Mouse (Mus musculus): ENCODE data around the gene Mfsd5. TPM values are rescaled to one million over a fixed set of nuclear protein-coding genes. Genes with fewer than 3 reads are reported as not detected.

Gene Mfsd5
- polyA plus RNA-seq, 1 experiment from 2014 or later = 66.3 TPM

DNA sequence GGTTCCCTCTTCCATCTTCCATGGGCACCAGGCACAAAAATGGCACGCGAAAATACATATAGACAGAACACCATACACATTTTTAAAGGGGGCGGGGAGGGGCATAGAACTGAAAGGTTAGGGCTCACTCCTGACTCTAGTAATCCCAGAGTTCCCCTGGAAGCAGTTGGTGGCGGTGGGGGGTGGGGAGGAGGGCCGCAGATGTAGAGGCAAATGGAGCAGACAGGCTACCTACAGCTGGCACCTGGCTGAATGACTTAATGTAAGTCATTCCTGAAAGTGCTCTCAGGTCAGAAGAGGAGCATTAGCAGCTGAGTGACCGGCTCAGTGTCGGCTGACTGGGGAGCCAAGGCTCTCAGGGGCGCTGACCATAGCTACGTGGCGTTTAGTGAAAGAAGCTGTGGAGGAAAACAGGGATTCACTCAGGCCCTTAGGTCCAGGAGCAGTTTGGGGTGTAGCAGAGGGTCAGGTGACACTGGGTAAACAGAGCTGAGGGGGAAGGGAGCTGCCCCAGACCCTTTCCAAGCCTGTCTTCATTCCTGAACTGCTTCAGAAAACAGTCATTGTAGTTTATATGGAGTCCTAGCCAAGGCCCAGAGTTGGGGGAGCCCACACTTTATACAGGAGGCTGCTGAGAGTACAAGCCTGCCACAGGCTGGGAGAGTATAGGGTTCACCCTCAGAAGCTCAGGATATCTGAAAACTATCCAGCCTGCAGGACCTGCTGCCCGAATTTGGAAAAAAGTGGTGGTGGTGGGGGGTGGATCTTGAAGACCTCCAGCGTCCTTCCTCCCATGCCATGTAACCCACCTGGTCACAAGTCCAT, 36.6 kb upstream of the Mfsd5 start:
- peak overlapping the region; percentile 77; the same call in 1 of the 2 replicates for H3K27ac ChIP-seq
- H3K4me2 ChIP-seq = peak overlapping the region; percentile 92
- H3K36me3 ChIP-seq = peaks cover 8% of the 10 kb centered on the region; the same call in 1 of the 2 replicates
- no peaks in the 10 kb centered on the region for H3K9me3 ChIP-seq
- H3K9ac ChIP-seq = no peak overlapping the region
- no peak for ATAC-seq (ENCODE audit: insufficient read depth, low FRiP score, low read depth)
- no peaks in the 10 kb centered on the region for H3K27me3 ChIP-seq (replicated peaks)
- H3K4me1 ChIP-seq = peaks cover 36% of the 10 kb centered on the region
- no peak overlapping the region for H3K4me3 ChIP-seq (replicated peaks)
- WGBS = 45% methylated on average over 12 of the region's 12 CpGs

DNA sequence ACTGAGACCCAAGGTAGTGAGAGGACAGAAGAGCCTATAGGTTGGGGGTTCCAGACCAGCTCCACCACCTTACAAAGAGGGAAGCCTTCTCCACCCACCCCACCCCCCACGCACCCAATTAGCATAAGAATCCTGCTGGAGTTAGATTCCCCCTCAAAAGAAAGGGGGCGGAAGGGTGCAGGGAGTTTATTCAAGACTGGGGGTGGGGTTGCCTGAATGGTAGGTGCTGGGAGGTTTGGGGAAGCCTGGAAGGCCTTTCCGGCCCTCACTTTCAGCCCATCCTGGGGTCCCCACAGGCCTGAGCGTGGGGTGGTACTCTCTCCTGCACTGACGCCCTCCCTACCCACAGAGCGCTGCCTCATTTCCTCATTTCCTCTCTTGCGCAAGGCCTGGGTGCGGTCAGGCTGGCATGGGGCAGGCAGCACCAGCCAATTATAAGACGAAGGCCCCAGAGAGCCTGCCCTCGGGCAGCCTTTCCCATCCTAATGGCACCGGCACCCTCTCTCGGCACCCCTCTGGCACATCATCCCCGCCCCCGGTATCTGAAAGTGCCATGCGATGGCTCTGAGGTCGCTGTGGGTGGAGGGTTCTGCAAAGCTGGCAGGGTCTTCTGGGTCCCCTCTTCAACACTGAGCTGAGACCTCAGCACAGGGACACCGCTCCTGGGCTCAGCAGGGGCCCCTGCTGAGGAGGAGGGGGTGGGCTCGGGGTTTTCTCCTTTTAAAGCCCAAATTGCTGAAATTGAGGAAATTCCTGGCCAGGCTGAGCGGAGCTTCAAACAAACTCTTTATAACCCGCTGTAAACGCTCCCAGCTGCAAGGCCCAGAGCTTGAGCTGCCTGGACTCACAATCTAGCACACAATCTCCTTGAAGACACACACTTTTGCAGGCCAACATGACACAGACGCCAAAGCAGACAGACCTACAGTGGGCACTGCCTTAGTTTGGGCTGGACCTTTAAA, 35.7 kb upstream of the Mfsd5 start:
- Histone ChIP-seq H3K9ac (peak overlapping the region; percentile 4; the same call in 1 of the 2 replicates), H3K27ac (peak overlapping the region; percentile 77), H3K27me3 (replicated peaks) (no peaks in the 10 kb centered on the region), H3K4me2 (peak overlapping the region; percentile 92), H3K36me3 (peaks cover 7% of the 10 kb centered on the region; the same call in 1 of the 2 replicates), H3K9me3 (no peaks in the 10 kb centered on the region), H3K4me1 (peaks cover 38% of the 10 kb centered on the region), H3K4me3 (replicated peaks) (peak overlapping the region; percentile 64)
- WGBS = 25% methylated on average over 22 of the region's 22 CpGs
- no peak for ATAC-seq (ENCODE audit: insufficient read depth, low FRiP score, low read depth)

DNA sequence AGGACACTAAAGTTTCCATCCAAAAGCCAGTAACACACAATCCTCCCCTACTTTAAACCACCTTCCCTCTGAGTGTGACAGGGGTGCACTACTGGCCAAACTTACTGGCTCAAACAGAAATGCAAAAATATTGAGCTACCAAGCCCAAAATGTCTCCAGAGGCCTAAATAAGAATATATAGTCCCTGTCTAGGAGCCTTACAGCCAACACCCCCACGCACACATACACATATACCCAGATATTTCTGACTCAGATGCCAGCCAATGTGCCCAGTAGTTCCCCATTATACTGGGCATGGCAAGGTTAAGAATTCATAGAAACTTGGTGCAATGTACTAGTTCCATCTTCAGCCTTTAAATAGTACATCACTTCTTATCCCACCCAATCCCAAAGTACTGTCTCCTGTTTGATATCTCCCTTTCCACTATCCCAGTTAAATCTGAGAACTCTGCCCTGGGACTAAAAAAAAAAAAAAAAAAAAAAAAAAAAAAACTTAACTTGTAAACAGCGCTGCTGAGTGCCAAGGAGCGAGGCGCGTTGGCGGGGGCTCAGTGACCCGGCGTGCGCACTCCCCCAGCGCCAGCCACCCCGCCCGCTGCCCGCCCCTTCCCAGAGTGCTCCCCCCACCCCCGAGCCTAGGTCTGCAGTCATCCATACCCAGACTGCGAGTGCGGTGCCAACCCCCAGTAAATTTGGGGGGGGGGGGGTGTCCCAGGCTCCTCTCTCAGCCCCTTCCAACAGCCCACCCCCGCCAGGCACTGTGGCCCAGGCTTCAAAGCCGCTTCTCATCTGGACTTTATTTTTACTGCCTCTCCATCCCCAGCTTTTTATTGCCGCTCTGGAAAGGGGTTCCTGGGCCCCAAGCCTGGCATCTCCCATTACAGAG, 34.7 kb upstream of the Mfsd5 start:
- no peak for ATAC-seq (ENCODE audit: insufficient read depth, low FRiP score, low read depth)
- Histone ChIP-seq H3K9ac (peak overlapping the region; percentile 65; the same call in 1 of the 2 replicates), H3K27ac (peak overlapping the region; percentile 77), H3K9me3 (no peaks in the 10 kb centered on the region), H3K36me3 (0 out of 2 replicates have a peak, but pooled peaks cover 3% of the 10 kb centered on the region), H3K4me2 (peak overlapping the region; percentile 92), H3K4me1 (peaks cover 45% of the 10 kb centered on the region), H3K4me3 (replicated peaks) (peak overlapping the region; percentile 64), H3K27me3 (replicated peaks) (no peaks in the 10 kb centered on the region)
- WGBS = 16% methylated on average over 19 of the region's 19 CpGs

DNA sequence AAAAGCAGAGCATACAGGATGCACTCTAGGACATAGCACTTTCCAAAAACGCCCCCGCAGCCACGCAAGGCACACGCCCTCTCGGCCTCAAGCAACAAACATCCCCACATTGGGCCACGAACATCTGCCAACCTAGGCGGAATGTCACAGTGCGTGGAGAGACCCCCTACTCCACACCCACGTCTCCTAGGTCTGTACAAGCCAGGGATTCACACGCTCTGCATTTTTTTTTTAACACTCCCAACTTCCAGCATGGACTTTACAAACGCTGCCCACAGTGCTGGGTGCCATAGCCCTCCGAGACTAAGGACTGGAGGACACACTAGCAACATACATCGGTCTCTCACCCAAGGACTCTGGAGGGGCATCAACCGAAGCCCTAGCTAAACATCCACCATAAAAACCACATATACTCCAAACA, 33.8 kb upstream of the Mfsd5 start:
- Histone ChIP-seq H3K36me3 (0 out of 2 replicates have a peak, but pooled peaks cover 3% of the 10 kb centered on the region), H3K9me3 (no peaks in the 10 kb centered on the region), H3K27me3 (replicated peaks) (no peaks in the 10 kb centered on the region), H3K27ac (peak overlapping the region; percentile 100), H3K9ac (peak overlapping the region; percentile 65), H3K4me2 (peak overlapping the region; percentile 92), H3K4me1 (peaks cover 54% of the 10 kb centered on the region), H3K4me3 (replicated peaks) (peak overlapping the region; percentile 64)
- no peak for ATAC-seq (ENCODE audit: insufficient read depth, low FRiP score, low read depth)
- 4% methylated on average over 14 of the region's 14 CpGs for WGBS

DNA sequence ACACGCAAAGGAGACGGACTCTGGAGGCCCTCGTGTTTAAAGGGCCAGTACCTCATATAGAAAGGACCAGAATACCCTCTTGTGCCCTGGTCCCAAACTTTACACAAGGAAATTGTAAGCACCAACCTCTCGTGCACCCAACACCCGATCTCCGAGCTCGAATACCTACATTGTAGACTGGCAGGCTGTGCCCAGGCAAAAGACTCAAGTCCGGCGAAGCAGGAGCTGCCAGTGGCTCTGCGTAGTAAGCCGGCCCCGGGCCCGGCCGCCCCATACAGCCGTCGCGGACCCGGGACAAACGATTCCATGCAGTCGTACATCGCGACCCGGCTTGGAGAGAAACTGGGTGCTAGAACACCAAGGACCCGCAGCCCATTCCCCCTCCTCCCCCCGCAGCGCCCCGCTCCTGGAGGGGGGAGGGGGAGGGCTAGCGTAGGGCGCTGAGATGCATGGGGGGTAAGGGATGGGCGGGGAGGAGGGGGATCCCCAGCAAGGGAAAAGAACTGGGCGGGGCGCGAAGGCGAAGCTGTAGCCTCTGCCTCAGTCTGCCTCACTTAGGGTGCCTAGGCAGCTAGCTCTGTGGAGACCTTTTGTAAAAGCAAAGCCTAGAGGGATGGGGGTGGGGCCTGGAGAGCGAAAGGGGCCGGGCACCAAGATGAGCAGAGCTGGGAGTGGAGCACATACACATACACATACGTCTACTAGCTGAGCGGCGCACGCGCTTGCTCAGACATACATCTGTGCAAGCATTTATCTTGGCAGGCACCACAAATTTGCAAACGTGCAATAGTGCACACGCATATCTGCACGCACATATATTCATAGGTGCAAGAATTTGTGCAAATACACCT, 33.1 kb upstream of the Mfsd5 start:
- Histone ChIP-seq H3K27me3 (replicated peaks) (no peaks in the 10 kb centered on the region), H3K27ac (peak overlapping the region; percentile 100), H3K4me3 (replicated peaks) (peak overlapping the region; percentile 64), H3K4me2 (peak overlapping the region; percentile 92), H3K9ac (peak overlapping the region; percentile 65), H3K4me1 (peaks cover 57% of the 10 kb centered on the region), H3K36me3 (0 out of 2 replicates have a peak, but pooled peaks cover 3% of the 10 kb centered on the region), H3K9me3 (no peaks in the 10 kb centered on the region)
- under 1% methylated on average over 41 of the region's 44 CpGs for WGBS
- peak; percentile 56 for ATAC-seq (ENCODE audit: insufficient read depth, low FRiP score, low read depth)

DNA sequence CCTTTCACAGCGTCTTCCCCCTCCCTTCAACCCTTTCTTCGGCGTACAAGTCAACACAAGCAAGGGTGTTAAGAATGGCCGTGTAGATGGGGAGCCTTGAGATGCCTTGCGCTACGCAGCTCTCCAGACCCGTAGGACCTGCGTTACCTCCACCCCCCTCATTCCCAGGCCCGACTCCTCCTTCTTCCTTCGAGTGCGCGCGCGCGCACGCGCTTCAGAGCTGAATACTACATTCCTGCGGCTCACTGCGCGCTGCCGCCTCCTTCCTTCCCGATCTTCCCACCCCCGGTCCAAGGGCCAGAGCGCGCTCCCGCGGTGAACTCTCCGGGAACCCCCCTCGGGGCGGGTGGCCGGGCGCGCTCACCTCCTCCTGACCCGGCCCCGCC, 32.4 kb upstream of the Mfsd5 start:
- WGBS = under 1% methylated on average over 32 of the region's 35 CpGs
- peaks cover 57% of the 10 kb centered on the region for H3K4me1 ChIP-seq
- H3K36me3 ChIP-seq = 0 out of 2 replicates have a peak, but pooled peaks cover under 1% of the 10 kb centered on the region
- no peaks in the 10 kb centered on the region for H3K9me3 ChIP-seq
- H3K9ac ChIP-seq = 0 out of 2 replicates have a peak overlapping the region, but pooled peaks have one; percentile 65
- H3K27ac ChIP-seq = peak overlapping the region; percentile 100
- H3K4me2 ChIP-seq = peak overlapping the region; percentile 92
- H3K27me3 ChIP-seq (replicated peaks) = no peaks in the 10 kb centered on the region
- peak; percentile 76 for ATAC-seq (ENCODE audit: insufficient read depth, low FRiP score, low read depth)
- peak overlapping the region; percentile 64 for H3K4me3 ChIP-seq (replicated peaks)

DNA sequence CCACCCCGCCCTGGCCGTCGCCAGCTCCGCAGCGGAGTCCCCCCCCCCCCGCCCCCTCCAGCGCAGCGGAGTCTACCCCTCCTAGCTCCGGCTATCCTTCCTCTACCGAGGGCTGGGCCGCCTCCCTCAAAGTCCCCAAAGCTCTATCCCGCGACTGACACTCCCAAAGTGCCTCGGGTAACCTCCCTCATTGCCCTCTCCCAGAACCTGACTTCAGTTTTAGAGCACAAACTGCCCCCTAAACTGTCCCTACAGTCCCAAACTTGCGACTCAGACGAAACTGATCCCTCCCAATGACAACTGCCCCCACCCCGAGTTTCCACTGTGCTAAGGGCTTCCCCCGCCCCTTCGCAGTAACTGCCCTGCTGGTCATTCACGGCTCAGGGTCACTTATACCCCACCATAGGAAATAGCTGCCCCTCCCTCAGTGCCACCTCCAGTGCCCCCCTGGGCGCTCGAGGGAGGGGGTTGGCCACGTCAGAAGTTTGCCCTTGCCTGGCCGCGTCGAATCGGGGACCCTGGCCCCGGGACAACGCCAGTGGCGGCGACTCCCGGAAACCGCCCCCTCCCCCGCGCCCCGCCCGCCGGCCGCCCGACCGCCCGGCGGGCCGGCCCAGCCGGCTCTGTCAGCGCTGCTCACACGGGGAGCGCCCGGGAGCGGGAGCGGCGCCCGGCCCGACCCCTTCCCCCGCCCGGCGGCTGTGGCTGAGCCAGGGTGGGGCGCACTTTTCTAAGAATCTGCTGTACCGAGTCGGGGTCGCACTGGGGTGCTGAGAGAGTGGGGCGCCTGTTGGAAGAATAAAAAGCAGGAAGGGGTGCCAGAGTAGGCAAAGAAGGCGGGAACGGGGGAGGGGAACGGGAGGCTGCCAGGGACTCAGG, 31.8 kb upstream of the Mfsd5 start:
- peak overlapping the region; percentile 92 for H3K4me2 ChIP-seq
- peak; percentile 51 for ATAC-seq (ENCODE audit: insufficient read depth, low FRiP score, low read depth)
- H3K9me3 ChIP-seq = no peaks in the 10 kb centered on the region
- under 1% methylated on average over 57 of the region's 65 CpGs for WGBS
- peak overlapping the region; percentile 100 for H3K27ac ChIP-seq
- peaks cover 56% of the 10 kb centered on the region for H3K4me1 ChIP-seq
- H3K36me3 ChIP-seq = no peaks in the 10 kb centered on the region
- peak overlapping the region; percentile 64 for H3K4me3 ChIP-seq (replicated peaks)
- H3K27me3 ChIP-seq (replicated peaks) = no peaks in the 10 kb centered on the region
- H3K9ac ChIP-seq = peak overlapping the region; percentile 39

DNA sequence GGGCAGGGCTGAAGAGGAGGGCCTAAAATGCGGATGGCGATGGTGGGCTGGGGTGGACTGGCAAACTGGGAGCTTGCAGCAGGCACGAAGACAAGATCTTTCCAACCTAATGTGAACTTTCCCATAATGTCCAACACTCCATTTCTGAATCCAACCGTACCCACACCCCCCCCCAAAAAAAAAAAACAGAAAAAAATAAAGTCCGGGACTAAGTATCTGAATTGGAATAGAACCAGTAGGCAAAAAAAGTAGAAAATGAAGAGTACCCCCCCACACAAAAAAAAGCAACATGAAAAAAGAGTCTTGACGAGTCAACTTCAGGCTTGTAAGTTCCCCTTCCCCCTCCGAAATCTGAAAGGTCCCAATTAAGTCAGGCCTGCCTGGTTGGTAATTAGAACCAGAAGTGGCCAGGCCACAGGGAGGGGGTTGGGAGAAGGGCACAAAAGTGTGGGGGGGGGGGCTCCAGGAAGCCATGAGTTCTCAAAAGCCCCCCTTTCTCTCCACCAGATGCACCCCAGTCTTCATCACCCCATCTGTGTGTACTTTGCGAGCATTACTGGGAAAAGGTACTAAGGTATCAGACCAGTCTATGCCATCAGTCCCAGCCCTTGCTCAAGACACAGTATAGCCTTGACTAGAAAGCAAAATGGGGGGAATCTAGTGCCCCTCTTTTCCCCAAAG, 31.0 kb upstream of the Mfsd5 start:
- no peak for ATAC-seq (ENCODE audit: insufficient read depth, low FRiP score, low read depth)
- H3K4me2 ChIP-seq = peak overlapping the region; percentile 92
- no peaks in the 10 kb centered on the region for H3K27me3 ChIP-seq (replicated peaks)
- H3K9me3 ChIP-seq = no peaks in the 10 kb centered on the region
- no peaks in the 10 kb centered on the region for H3K36me3 ChIP-seq
- H3K4me1 ChIP-seq = peaks cover 48% of the 10 kb centered on the region
- H3K9ac ChIP-seq = peak overlapping the region; percentile 39; the same call in 1 of the 2 replicates
- 9% methylated on average over 8 of the region's 8 CpGs for WGBS
- peak overlapping the region; percentile 64 for H3K4me3 ChIP-seq (replicated peaks)
- peak overlapping the region; percentile 100 for H3K27ac ChIP-seq

DNA sequence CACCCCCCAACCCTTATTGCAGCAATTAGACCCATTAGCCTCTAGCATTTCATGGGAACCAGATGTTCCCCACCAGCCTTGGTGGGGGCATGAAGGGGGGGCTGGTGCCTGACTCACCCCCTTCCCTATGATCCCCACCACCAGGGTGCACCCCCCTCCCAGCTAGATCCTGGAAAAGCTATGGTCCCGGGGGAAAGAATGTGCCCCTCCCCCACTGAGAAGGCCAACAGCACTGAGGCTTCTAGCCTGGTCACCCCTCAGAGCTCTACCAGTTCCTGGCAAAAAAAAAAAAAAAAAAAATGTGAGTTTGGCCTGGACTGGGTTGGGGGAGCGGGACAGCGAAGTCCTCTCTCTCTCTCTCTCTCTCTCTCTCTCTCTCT, 30.5 kb upstream of the Mfsd5 start:
- Histone ChIP-seq H3K36me3 (no peaks in the 10 kb centered on the region), H3K9ac (0 out of 2 replicates have a peak overlapping the region, but pooled peaks have one; percentile 19), H3K4me2 (peak overlapping the region; percentile 92), H3K4me1 (peaks cover 43% of the 10 kb centered on the region), H3K9me3 (no peaks in the 10 kb centered on the region), H3K27ac (peak overlapping the region; percentile 100), H3K27me3 (replicated peaks) (no peaks in the 10 kb centered on the region), H3K4me3 (replicated peaks) (peak overlapping the region; percentile 14)
- ATAC-seq (ENCODE audit: insufficient read depth, low FRiP score, low read depth) = no peak
- WGBS = 9% methylated on average over 3 of the region's 3 CpGs
